Mouse (Mus musculus) retina, postnatal 7 days (tissue): ENCODE data around the gene Olfr986.
A peak's percentile ranks its signal among the peaks of the same experiment; 100 is the strongest.
"Not testable (repeated sequence)": the region's sequence is repeated elsewhere in the genome, so short reads cannot be mapped to it uniquely, and the experiment has no call there.

ENCODE experiments used
- DNase-seq: peaks from one replicate; pipeline ENCODE4 v3.0.0-alpha.2; 2012; ENCODE audit warnings: low read depth, low spot score

Olfr986 gene

DNA sequence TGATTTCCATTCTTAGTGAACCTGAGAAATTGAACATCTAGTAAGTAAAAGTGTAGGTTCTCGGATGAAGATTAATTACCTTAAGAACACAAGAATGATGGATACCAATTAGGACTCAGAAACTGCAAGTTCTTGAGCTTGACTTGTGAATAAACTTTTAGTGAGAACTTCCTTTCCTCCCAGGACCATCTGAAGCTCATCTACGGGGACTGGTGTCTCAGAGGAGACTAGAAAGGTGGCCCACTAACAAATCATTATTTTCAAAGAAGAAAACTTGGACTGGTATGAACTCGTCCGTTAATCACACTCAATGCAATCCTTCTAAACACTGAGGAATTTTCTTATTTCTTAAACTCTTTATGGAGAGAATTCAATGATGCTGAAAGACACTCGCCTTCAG lies at the start of gene Olfr986:
Gene Olfr986, plus strand, starts transcription at position 301 of the 400 bp plus-strand sequence.
- no peak for DNase-seq

DNA sequence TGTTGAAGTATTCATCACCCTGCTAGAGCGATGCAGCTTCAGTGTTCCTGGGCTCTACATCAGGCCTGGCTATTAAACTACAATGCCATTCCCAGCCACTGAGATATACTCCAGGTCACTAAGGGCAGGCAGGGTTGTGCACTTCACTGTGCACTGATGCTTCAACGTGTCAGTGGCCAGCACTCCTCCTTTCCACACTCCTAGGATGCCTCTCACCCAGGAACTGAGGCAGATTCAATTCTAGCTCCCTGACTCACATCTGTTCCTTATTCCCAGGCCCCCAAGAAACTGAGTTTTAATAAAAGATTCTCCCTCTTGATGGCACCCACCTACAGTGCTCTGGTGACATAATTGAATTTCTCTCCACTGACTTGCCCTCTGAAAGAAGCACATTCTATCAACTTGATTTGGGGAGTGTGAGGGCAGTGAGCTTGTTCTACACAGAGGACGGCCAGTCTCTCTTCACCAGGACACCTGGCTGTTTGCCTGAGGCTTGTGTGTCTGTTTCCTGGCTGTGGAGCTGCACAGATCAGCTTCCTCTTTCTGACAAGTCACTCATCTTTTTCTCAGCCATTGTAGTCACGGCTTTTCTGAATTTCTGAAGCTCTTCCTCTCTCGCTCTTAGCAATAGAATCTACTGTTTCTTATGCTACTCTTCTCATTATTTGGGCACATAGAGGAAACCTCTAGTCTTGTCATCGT lies 43.6 kb upstream of the Olfr986 start:
- DNase-seq = no peak

DNA sequence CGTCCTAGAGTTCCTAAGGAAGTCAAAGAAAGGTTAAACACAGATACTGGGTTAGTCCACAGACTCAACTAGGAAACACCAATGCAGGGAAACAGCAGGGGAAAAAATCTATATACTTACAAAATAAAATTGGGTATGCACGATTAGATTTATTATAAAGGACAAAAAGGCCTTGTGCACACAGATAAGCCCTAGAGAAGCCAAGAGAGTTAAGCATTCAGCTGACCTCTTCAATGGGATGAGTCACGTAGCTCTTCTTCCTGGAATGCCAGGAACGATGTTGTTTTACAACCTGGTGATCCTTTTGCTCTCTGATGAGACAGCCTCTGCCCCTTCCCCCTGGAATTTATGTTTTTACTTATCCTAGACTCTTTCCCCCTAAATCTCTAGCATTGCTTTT lies 41.2 kb upstream of the Olfr986 start:
- no peak for DNase-seq

DNA sequence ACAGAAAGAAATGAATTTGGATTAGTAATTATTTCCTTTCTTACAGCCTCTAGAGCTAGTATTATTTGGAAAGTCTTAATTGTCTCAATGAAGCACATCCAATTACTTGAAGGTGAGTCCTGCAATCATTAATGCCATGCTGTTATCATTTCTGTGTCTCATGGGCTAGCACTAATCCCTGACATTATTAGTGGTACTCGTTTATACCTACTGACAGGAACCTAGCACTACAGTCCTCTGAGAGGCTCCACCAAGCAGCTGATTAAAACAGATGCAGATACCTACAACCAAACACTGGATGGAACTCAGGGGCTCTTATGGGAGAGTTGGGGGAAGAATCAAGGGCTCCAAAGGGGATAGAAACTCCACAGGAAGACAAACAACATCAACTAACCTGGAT lies 39.2 kb upstream of the Olfr986 start:
- no peak for DNase-seq

DNA sequence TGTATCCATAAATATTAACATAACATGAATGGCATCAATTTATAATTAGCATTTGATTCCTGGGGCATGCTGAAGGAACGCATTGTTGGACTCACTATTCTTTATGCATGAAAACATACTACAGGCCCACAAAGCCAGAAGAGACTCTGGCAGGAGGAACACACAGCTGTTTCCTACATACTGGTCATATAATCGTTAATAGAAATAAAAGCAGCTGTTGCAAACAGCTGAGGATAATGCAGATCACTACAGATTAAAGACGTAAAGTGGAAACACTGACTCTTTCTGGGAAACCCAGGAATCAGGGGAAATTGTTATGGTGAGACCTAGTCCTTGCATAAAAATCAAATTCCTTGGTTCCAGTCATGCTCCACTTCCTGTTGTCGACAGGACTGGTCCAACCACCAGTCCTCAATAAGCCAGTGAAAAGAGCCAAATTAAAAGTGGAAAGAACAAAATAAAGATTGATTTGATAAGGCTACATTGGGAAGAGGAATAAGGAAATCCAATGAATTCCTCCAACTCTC lies 25.5 kb upstream of the Olfr986 start:
- DNase-seq = no peak

DNA sequence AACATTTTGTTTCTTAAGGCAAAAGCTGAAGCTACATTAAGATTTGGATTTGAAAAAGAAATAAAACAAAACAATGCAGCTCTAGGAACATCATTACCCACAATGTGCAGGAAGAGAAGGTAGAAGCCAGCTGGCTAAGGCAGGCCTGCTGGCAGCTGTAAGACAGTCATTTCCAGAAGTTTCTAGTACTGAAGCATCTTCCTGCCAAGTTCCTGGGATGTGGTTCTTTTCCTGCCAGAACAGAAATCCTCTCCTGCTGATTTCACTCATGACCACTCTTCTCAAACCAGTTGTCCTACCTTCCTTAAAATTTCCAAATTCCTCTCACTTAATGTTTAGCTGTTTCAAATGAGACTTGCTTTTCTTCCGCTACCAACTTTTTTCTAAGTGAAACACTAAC lies 14.3 kb upstream of the Olfr986 start:
- no peak for DNase-seq

DNA sequence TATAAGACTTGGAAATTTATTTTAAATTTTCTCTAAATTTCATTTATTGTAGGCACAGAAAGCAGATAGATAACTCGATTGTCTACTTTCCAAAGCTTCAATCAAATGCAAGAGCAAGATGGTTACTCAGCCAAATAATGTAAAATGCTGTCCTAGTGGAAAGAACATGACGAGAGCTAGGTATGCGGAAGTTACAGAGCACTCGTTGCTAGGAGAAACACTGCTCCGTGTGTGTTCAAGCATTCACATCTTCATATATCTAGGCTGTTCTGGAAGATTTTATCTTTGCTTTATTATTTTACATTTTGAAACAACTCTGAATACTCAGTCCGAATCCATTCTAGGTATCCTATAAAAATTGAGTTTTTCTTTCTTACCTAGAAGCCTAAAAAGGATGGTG lies 3.7 kb upstream of the Olfr986 start:
- DNase-seq = no peak

DNA sequence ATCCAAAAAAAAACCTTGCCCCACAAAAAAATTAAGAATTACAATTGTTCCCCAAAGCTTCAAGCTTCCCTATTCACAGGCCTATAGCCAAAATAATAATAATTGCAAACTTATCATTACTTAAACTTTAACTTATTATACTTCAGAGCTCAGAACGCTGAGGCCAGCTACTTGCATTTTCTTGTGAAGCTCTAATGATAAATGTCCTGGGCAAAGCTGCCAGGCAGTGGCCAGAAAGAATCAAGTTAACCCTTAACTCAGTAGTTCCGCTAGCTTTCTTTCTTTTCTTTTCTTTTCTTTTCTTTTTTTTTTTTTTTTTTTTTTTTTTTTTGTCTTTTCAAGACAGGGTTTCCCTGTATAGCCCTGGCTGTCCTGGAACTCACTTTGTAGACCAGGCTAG lies 4.4 kb downstream of the Olfr986 start:
- not testable (repeated sequence) for DNase-seq

DNA sequence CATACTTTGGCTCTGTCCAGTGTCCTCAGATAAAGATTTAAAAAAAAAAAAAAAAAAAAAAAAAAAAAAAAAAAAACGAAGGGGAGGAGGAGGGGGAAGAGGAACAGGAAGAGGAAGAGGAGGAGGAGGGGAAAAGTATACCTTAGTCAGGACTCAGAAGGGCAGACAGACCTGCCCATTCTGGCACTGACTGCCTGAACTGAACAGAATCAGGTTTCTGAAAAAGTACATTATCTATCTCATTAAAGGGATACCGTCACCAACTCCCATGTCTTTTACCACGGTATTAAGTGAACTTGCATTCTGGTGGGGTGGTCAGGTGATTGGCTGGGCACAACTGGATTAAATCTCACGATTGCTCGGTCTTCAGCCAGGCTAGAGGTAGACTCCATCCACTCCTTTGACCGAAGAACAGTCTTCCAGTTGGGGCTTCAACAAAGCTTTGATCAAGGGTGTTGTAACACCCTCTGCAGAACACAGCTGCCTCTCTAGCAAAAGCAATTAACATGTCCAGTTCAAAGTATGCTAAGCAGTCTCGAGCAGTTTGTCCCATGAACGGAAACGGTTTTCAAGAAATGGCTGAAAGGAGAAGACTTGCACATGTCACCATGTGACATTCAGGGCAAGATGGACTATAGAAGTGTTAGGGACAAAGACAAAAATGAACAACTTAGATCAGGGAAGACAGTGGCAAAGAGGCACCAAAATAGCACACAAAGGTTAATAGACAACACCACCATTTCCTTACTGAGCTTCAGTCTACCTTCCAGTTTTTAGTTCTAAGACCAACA lies 10.6 kb downstream of the Olfr986 start:
- no peak for DNase-seq

DNA sequence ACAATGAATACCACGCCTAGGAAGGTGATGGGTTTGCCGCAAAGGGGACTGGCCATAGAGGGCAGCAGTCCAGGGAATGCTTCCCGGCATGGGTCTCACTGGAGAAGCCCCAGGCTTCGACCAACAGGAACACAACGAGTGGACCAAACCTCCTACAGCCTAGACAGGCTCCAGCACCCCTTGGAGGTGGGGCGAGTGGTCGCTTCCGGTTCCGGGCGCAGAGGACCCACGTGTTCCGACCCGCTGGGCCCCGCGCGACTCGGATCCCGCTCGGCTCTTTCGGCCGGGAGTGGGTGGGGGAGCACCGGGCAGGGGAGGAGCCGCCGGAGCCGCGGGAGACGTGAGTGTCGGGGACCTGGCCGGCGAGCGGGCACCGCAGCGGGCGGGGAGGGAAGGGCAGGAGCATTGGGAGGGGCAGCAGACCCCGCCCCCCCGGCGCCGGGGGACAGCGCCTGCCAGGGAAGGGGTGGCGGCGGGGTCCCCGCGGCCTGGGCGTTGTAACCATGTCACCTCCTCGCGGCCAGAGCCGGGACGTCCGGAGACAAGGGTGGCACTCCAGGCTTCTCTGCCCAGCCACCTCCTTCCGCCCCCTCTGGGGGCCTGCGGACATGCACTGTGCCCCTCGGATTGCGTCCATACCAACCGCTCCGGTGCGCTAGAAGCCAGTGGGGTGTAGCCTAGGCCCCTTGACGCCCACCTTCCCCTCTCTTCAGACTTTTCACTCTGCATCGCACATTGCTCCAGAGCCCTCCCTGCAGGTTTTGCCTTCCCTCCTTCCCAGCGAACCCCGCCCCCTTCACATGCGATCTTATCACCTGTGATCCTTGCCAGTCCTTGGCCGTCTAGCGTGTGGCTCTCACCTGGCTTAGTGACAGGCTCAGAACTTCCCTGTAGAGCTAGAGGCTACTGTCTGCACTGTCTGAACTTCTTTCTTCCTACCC lies 11.6 kb downstream of the Olfr986 start, which contains the start of gene Zfp202:
Gene Zfp202, plus strand, starts transcription at position 219 of the 941 bp plus-strand sequence.
- peak; percentile 85 for DNase-seq

DNA sequence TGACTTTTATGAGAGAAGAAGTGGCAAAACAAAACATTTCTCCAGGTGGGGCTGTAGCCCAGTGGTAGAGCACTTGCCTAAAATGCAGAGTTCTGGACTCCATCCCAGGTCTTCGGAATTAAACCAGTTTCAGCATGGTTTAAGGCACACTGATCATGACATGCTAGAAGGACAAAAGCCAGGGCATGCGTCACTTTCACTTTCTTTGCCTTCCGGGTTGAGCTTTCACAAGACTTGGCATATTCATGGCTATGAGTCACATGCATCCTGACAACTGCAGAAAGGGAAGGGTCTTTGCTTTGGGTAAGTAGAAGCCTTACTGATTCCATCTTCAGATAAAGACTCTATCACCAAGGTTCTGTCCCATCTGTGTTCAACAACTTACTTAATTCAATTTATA lies 15.3 kb downstream of the Olfr986 start:
- no peak for DNase-seq

DNA sequence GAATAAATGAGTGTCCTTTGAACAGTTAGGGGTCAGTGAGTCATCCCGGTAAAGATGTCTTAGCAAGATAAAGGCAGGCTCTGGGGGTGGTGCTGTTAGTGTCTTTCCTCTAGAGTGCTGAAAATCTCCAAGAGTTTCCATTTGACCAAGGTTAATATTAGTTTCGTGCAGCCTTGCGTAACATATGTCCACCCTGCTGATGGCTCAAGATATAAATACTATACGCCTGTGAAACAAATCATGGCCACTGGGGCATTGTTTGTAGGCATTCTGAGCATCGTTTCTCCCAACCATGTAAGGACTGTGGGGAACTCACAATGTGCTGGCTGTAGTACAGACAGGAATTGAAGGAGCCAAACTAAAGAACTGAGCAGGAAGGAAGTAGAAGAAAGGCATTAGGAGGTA lies 25.8 kb downstream of the Olfr986 start:
- no peak for DNase-seq

DNA sequence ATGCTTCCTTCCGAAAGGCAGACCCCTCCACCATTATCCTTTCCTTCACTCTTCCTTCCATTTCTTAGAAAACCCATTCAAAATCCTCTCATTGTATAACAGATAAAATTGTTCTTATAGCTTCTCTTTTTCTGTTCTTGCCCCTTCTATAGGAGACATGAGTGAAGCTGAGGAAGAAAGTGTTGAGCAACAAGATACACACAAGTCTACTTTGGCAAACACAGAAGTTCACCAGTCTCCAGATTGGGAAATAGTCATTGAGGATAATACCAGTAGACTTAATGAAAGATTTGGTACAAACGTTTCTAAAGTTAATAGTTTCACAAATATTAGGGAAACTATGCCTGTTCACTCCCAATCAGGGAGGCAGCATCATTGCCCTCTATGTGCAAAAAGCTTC lies 30.0 kb downstream of the Olfr986 start:
- DNase-seq = no peak

DNA sequence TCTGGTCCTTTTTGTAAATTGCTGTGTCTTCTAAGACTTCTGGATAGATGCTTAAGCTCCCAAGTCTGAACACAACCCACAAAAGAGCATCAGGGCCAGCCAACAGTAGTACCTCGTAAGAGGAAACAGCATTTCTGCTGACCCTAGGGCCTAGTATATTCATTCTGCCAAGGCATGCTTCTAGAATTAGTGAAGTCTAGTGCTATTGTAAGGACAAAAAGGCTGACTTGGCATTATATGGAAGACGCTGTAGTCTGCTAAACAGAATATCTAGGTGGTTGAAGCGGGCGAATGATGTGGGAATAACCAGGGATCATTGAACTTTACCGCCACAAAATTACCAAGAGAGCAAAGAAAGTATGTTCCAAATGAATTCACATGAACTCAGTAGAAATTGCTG lies 33.3 kb downstream of the Olfr986 start:
- DNase-seq = no peak

DNA sequence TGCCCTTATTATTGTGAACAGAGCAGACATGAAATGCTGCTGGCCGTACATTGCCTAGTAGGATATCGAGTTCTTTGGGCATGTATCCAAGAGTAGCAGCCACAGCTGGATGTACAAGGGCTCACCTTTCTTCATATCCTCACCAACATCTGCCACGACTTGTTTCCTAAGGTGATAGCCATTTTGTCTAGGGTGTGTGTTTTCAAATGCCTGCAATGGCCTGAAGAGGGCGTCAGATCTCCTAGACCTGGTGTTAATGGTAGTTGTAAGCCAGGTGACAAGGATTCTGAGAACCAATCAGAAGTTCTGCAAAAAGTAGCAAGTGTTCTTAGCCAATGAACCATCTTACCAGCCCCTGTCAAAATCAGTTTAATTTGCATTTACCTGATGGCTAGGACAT lies 35.9 kb downstream of the Olfr986 start:
- DNase-seq = no peak

DNA sequence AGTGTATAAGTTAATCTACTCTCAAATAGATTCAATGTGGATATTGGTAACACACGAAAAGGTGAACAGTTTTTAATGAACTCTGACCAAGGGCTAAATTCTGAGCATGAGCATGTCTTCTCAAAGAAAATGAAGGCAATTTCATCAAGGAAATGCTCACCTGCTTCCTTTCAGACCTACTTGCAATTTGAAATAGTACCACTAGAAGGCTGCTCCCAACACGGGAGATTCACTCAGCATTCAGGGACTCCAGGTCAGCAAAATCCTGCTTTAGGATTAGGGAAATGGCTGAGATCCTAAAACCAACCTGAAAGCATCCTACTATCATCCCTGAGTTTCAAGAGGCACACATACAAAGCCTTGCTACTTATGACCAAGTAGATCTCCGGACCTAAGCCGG lies 43.6 kb downstream of the Olfr986 start:
- DNase-seq = no peak

DNA sequence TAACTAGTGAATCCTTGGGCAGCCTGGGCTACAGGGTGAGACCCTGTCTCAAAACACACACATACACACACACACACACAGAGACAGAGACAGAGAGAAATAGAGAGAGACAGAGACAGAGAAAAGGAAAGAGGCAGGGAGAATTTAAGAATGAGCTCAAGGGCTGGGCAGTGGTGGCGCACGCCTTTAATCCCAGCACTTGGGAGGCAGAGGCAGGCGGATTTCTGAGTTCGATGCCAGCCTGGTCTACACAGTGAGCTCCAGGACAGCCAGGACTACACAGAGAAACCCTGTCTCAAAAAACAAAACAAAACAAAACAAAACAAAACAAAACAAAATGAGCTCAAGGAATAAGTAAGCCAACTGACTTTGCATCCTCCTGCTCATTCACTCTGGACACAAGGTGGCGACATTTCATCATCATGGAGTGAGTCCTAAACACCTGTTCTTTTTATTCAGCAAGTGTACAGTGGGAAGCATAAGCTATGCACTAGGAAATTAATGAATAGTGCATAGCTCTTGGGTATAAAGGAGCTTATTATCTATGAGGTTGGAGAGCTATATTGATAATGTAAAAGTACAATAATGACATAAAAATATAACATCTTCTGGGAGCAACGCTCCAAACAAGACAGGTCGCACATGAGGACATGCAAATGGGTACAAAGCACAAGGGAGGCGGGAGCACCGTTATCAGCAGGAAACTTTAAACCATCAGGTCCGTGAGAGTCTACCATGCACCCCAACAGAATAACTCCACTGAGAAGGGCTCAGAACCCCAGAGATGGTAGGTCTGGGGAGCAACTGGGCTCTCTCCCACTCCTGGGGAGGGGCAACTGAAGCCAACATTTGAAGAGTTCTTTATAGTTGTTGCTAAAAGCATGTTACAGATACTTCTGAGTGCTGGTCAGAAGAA lies 47.4 kb downstream of the Olfr986 start:
- peak; percentile 74 for DNase-seq

DNA sequence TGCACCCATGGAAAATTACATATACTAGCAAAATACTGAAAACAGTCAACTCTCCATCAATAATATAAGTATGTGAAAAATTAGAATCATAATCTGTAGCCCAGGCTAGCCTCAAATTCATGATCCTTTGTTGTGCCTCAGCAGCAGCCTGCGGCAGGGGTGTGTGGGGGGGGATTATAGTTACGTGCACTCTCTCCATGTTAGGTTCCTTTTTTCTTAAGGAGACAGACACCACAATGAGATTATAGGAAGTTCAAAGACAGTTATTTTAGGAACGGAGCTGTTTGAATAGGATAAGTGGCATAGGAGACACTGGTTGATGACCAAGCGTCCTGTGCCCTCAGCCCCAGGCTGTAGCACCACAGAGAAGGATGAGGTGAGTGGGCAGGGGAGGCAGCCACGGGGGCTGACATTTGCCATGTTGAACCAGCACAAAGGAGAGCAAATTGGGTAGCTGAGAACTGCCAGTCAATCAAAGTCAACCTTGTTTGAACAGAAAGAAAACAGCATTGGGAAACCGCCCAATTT lies 48.1 kb downstream of the Olfr986 start:
- no peak for DNase-seq

DNA sequence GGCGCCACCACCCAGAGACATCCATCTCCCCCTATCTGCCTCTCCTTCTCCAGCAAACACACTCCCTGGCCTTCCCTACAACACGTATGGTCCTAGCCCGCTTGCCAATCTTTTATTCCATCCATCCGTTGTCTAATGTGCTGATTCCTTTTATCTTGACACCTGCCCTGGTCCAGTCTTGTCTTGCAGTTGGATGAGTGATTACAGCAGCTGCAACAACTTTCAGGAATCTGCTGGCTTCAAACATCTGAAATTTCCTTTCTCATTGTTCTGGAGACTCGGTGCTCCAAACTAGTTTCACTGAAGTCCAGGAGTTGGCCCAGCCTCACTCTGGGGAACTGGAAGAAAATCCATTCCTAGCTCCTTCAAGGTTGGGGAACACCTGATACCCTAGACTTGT lies 48.8 kb downstream of the Olfr986 start:
- no peak for DNase-seq

DNA sequence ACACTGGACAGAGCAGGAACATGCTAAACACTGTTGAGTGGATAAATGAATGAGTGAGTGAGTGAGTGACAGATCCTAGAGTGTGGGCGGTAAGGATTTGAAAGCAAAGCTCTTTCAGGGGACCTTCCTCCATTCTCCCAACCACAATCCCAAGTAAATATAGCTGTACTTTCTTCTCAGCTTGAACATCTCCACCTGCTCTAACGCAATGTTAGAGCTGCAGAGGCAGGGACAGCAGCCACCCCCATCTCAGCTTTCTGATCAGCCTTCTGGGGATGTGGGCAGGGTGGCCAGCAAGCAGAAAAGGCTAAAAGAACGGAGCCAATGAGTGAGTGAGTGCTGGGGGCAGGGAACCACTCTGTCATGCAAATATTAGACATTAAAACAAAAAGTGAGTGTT lies 50.3 kb downstream of the Olfr986 start:
- DNase-seq = no peak
